Mouse (Mus musculus): ENCODE measurements at regions not wholly inside any gene's neighbourhood (a gene's known extent, or its start where the extent isn't known, plus 50 kb on each side); places are given as distances from the start of the nearest gene placed in this dataset.
"Not testable (repeated sequence)": the region's sequence is repeated elsewhere in the genome, so short reads cannot be mapped to it uniquely, and the experiment has no call there.

GRCm38 (mm10) chr5:4248422-4248821 is 56.3 kb downstream of the Mterf1b start:
- no peak overlapping the region for H3K9ac ChIP-seq (replicated peaks; ENCODE audit: low read length)
- 82% methylated on average over 2 of the region's 2 CpGs for WGBS
- no peaks in the 10 kb centered on the region for H3K4me1 ChIP-seq (ENCODE audit: insufficient read depth, low read length)
- no peak overlapping the region for H3K4me2 ChIP-seq (replicated peaks; ENCODE audit: low read depth, low read length)
- H3K9me3 ChIP-seq (ENCODE audit: low read length), result no peaks in the 10 kb centered on the region
- H3K27me3 ChIP-seq (ENCODE audit: insufficient read depth, low read length), result no peaks in the 10 kb centered on the region
- H3K4me3 ChIP-seq (ENCODE audit: low read length), result no peak overlapping the region
- H3K27ac ChIP-seq (ENCODE audit: low read length), result no peak overlapping the region
- ATAC-seq (ENCODE audit: low FRiP score, low TSS enrichment), result no peak
- H3K36me3 ChIP-seq (ENCODE audit: insufficient read depth, low read length), result no peaks in the 10 kb centered on the region

GRCm38 (mm10) chr5:4254280-4254679 is 62.1 kb downstream of the Mterf1b start:
- H3K36me3 ChIP-seq (ENCODE audit: insufficient read depth, low read length); ATAC-seq (ENCODE audit: low FRiP score, low TSS enrichment); H3K4me1 ChIP-seq (ENCODE audit: insufficient read depth, low read length); H3K4me2 ChIP-seq (replicated peaks; ENCODE audit: low read depth, low read length); H3K4me3 ChIP-seq (ENCODE audit: low read length); H3K9me3 ChIP-seq (ENCODE audit: low read length); H3K9ac ChIP-seq (replicated peaks; ENCODE audit: low read length); H3K27me3 ChIP-seq (ENCODE audit: insufficient read depth, low read length); H3K27ac ChIP-seq (ENCODE audit: low read length): not testable (repeated sequence)
- 85% methylated on average over 5 of the region's 5 CpGs for WGBS

GRCm38 (mm10) chr5:4257048-4257750 is 65.0 kb downstream of the Mterf1b start:
- ATAC-seq (ENCODE audit: low FRiP score, low TSS enrichment), result peak; percentile 91; the same call in 1 of the 2 replicates
- H3K4me2 ChIP-seq (replicated peaks; ENCODE audit: low read depth, low read length), result peak overlapping the region; percentile 42

GRCm38 (mm10) chr5:4259260-4259659 is 67.1 kb downstream of the Mterf1b start:
- no peaks in the 10 kb centered on the region for H3K9me3 ChIP-seq (ENCODE audit: low read length)
- H3K9ac ChIP-seq (replicated peaks; ENCODE audit: low read length), result no peak overlapping the region
- H3K4me1 ChIP-seq (ENCODE audit: insufficient read depth, low read length), result peaks cover 5% of the 10 kb centered on the region; the same call in 1 of the 2 replicates
- H3K36me3 ChIP-seq (ENCODE audit: insufficient read depth, low read length), result no peaks in the 10 kb centered on the region
- 92% methylated on average over 4 of the region's 4 CpGs for WGBS
- no peak for ATAC-seq (ENCODE audit: low FRiP score, low TSS enrichment)
- no peaks in the 10 kb centered on the region for H3K27me3 ChIP-seq (ENCODE audit: insufficient read depth, low read length)
- no peak overlapping the region for H3K4me3 ChIP-seq (ENCODE audit: low read length)
- no peak overlapping the region for H3K4me2 ChIP-seq (replicated peaks; ENCODE audit: low read depth, low read length)
- H3K27ac ChIP-seq (ENCODE audit: low read length), result no peak overlapping the region

More at GRCm38 (mm10) chr5:4257048-4257750, 65.0 kb downstream of the Mterf1b start:
- WGBS, result 7% methylated on average over 12 of the region's 12 CpGs
- Histone ChIP-seq H3K4me3 (ENCODE audit: low read length) (no peak overlapping the region), H3K9ac (replicated peaks; ENCODE audit: low read length) (no peak overlapping the region), H3K27me3 (ENCODE audit: insufficient read depth, low read length) (no peaks in the 10 kb centered on the region), H3K27ac (ENCODE audit: low read length) (no peak overlapping the region), H3K36me3 (ENCODE audit: insufficient read depth, low read length) (no peaks in the 10 kb centered on the region), H3K9me3 (ENCODE audit: low read length) (no peaks in the 10 kb centered on the region), H3K4me1 (ENCODE audit: insufficient read depth, low read length) (peaks cover 5% of the 10 kb centered on the region; the same call in 1 of the 2 replicates)

- Histone ChIP-seq H3K9me3 (ENCODE audit: low read length) (no peaks in the 10 kb centered on the region), H3K4me2 (replicated peaks; ENCODE audit: low read depth, low read length) (no peak overlapping the region), H3K4me3 (ENCODE audit: low read length) (no peak overlapping the region), H3K36me3 (ENCODE audit: insufficient read depth, low read length) (no peaks in the 10 kb centered on the region), H3K27me3 (ENCODE audit: insufficient read depth, low read length) (no peaks in the 10 kb centered on the region), H3K4me1 (ENCODE audit: insufficient read depth, low read length) (no peaks in the 10 kb centered on the region), H3K9ac (replicated peaks; ENCODE audit: low read length) (no peak overlapping the region), H3K27ac (ENCODE audit: low read length) (no peak overlapping the region)
- 92% methylated on average over 1 of the region's 1 CpGs for WGBS
- ATAC-seq (ENCODE audit: low FRiP score, low TSS enrichment), result no peak
These were observed 70.5 kb downstream of the Mterf1b start for GRCm38 (mm10) chr5:4262666-4263065.

- Histone ChIP-seq H3K4me2 (replicated peaks; ENCODE audit: low read depth, low read length) (no peak overlapping the region), H3K27me3 (ENCODE audit: insufficient read depth, low read length) (no peaks in the 10 kb centered on the region), H3K4me3 (ENCODE audit: low read length) (no peak overlapping the region), H3K27ac (ENCODE audit: low read length) (no peak overlapping the region), H3K9me3 (ENCODE audit: low read length) (no peaks in the 10 kb centered on the region), H3K9ac (replicated peaks; ENCODE audit: low read length) (no peak overlapping the region), H3K36me3 (ENCODE audit: insufficient read depth, low read length) (no peaks in the 10 kb centered on the region), H3K4me1 (ENCODE audit: insufficient read depth, low read length) (no peaks in the 10 kb centered on the region)
- 76% methylated on average over 5 of the region's 5 CpGs for WGBS
- ATAC-seq (ENCODE audit: low FRiP score, low TSS enrichment), result no peak
These were observed 71.5 kb downstream of the Mterf1b start for GRCm38 (mm10) chr5:4263560-4264160.

GRCm38 (mm10) chr5:4267717-4268116 is 75.5 kb downstream of the Mterf1b start:
- Histone ChIP-seq H3K4me2 (replicated peaks; ENCODE audit: low read depth, low read length) (no peak overlapping the region), H3K9me3 (ENCODE audit: low read length) (no peaks in the 10 kb centered on the region), H3K9ac (replicated peaks; ENCODE audit: low read length) (no peak overlapping the region), H3K27ac (ENCODE audit: low read length) (no peak overlapping the region), H3K4me1 (ENCODE audit: insufficient read depth, low read length) (no peaks in the 10 kb centered on the region), H3K27me3 (ENCODE audit: insufficient read depth, low read length) (no peaks in the 10 kb centered on the region), H3K4me3 (ENCODE audit: low read length) (no peak overlapping the region), H3K36me3 (ENCODE audit: insufficient read depth, low read length) (no peaks in the 10 kb centered on the region)
- ATAC-seq (ENCODE audit: low FRiP score, low TSS enrichment), result no peak
- WGBS, result 46% methylated on average over 2 of the region's 2 CpGs

GRCm38 (mm10) chr5:4273001-4273400 is 80.8 kb downstream of the Mterf1b start:
- 0 out of 2 replicates have a peak, but pooled peaks have one; percentile 23 for ATAC-seq (ENCODE audit: low FRiP score, low TSS enrichment)
- Histone ChIP-seq H3K27me3 (ENCODE audit: insufficient read depth, low read length) (no peaks in the 10 kb centered on the region), H3K9me3 (ENCODE audit: low read length) (no peaks in the 10 kb centered on the region), H3K4me1 (ENCODE audit: insufficient read depth, low read length) (no peaks in the 10 kb centered on the region), H3K4me3 (ENCODE audit: low read length) (no peak overlapping the region), H3K36me3 (ENCODE audit: insufficient read depth, low read length) (no peaks in the 10 kb centered on the region), H3K4me2 (replicated peaks; ENCODE audit: low read depth, low read length) (no peak overlapping the region), H3K9ac (replicated peaks; ENCODE audit: low read length) (no peak overlapping the region), H3K27ac (ENCODE audit: low read length) (no peak overlapping the region)
- WGBS, result 63% methylated on average over 5 of the region's 5 CpGs

- Histone ChIP-seq H3K4me3 (ENCODE audit: low read length) (no peak overlapping the region), H3K9me3 (ENCODE audit: low read length) (no peaks in the 10 kb centered on the region), H3K4me2 (replicated peaks; ENCODE audit: low read depth, low read length) (no peak overlapping the region), H3K36me3 (ENCODE audit: insufficient read depth, low read length) (no peaks in the 10 kb centered on the region), H3K9ac (replicated peaks; ENCODE audit: low read length) (no peak overlapping the region), H3K27ac (ENCODE audit: low read length) (no peak overlapping the region), H3K27me3 (ENCODE audit: insufficient read depth, low read length) (no peaks in the 10 kb centered on the region), H3K4me1 (ENCODE audit: insufficient read depth, low read length) (no peaks in the 10 kb centered on the region)
- ATAC-seq (ENCODE audit: low FRiP score, low TSS enrichment), result no peak
- WGBS, result 30% methylated on average over 4 of the region's 4 CpGs
These were observed 111.4 kb downstream of the Mterf1b start for GRCm38 (mm10) chr5:4303616-4304015.

GRCm38 (mm10) chr5:4304201-4304600 is 112.0 kb downstream of the Mterf1b start:
- Histone ChIP-seq H3K9ac (replicated peaks; ENCODE audit: low read length) (no peak overlapping the region), H3K9me3 (ENCODE audit: low read length) (no peaks in the 10 kb centered on the region), H3K27me3 (ENCODE audit: insufficient read depth, low read length) (no peaks in the 10 kb centered on the region), H3K27ac (ENCODE audit: low read length) (no peak overlapping the region), H3K4me1 (ENCODE audit: insufficient read depth, low read length) (no peaks in the 10 kb centered on the region), H3K4me3 (ENCODE audit: low read length) (no peak overlapping the region), H3K36me3 (ENCODE audit: insufficient read depth, low read length) (no peaks in the 10 kb centered on the region), H3K4me2 (replicated peaks; ENCODE audit: low read depth, low read length) (no peak overlapping the region)
- 62% methylated on average over 5 of the region's 5 CpGs for WGBS
- no peak for ATAC-seq (ENCODE audit: low FRiP score, low TSS enrichment)
